Mouse (Mus musculus) MEL-GATA-1-ER (cell line): ENCODE measurements around the gene Col11a2.
"Not testable (repeated sequence)": the region's sequence is repeated elsewhere in the genome, so short reads cannot be mapped to it uniquely, and the experiment has no call there.

Experiments used
- DNase-seq: peaks from one replicate; pipeline ENCODE4 v3.0.0-alpha.2; 2012; ENCODE audit warnings: low read depth; ENCODE audit errors: extremely low read depth

Gene Col11a2

GRCm38 (mm10) chr17:34038878-34039561 lies at the start of gene Col11a2:
TSS of gene Col11a2 (plus strand) at chr17:34039437.
- DNase-seq: no peak

GRCm38 (mm10) chr17:33991788-33992664 lies 47.2 kb upstream of the Col11a2 start:
- DNase-seq: peak; percentile 65

- no peak for DNase-seq
Observed at GRCm38 (mm10) chr17:33994959-33995358, 44.3 kb upstream of the Col11a2 start.

- no peak for DNase-seq
Observed at GRCm38 (mm10) chr17:33995651-33996050, 43.6 kb upstream of the Col11a2 start.

GRCm38 (mm10) chr17:33997025-33997424 lies 42.2 kb upstream of the Col11a2 start:
- not testable (repeated sequence) for DNase-seq

DNA sequence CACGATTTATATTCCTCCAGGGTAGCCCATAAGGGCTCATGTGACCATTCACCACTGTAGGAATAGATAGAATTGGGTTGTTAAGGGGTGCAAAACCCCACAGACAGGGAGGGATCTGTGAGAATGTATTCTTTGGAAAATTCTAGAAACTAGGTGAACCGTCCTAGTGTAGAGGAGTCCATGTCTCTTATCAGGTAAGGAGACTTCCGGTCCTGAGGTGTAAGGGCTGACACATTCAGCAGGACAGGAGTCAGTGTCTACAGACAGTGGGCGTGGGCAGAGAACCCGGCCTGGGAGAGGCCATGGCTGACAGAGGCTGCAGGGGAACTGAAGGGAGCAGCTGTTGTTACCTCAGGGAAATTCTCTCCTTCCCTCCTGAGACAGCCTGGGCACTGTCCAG lies 40.5 kb upstream of the Col11a2 start:
- DNase-seq: not testable (repeated sequence)

- no peak for DNase-seq
Observed at GRCm38 (mm10) chr17:33999341-34000149, 39.7 kb upstream of the Col11a2 start.

- peak; percentile 86 for DNase-seq
Observed at GRCm38 (mm10) chr17:34000150-34000537, 39.1 kb upstream of the Col11a2 start, which contains the start of gene H2-K1. TSS of gene H2-K1 (minus strand) at chr17:34000347.

DNA sequence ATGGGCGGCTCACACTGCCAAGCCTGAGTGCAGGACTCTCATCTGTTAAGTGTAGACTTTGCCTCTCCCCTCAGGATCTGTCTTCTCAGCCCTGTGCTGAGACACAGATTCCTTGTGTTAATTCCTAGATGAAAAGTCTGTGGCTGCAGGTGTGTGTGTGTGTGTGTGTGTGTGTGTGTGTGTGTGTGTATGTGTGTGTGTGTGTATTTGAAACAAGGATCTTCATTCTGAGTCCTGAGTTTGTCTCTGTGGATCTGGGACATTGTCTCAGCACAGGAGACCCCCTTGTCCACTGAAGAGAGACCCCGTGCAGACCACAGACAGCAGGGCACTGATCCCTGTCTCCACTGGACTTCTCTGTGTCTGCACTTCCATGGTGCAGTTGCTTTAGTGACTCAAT lies 38.4 kb upstream of the Col11a2 start:
- not testable (repeated sequence) for DNase-seq

DNA sequence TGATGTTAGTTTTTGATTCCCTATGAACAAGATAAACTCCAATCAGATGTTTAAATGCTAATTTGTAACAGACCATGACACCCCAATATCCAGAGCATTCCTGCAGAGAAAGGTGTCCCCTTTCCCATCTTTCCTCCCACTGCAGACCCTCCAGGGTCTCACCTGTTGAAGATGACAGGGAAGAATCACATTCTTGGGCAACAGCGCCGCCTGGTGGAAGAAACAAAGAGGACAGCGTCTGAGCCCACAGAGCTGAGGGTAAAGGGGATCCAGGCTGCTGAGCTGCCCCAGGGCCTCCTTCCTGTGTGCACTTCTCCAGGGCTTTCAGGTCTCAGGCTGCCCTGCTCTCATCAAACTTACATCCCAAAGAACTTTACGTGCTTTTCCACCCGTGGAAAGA lies 35.8 kb upstream of the Col11a2 start:
- no peak for DNase-seq

DNA sequence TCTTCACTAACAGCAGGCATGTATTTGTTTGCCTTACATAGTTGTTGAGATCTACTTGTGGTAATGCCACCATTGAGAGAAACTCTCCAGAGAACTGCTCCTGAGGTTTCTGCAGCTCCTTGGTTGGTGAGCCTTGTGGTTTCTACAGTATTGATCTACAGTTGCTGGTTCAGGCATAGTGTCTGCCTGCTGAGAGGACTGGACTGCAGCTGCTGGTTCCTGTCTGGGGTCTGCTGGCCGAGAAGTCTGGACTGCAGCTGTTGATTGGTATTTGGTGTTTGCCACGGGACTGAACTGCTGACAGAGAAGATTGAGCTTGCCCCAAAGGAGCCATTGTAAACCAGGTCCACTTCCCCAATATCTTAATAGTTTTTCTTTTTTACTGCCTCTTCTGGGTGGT lies 32.7 kb upstream of the Col11a2 start:
- no peak for DNase-seq

DNA sequence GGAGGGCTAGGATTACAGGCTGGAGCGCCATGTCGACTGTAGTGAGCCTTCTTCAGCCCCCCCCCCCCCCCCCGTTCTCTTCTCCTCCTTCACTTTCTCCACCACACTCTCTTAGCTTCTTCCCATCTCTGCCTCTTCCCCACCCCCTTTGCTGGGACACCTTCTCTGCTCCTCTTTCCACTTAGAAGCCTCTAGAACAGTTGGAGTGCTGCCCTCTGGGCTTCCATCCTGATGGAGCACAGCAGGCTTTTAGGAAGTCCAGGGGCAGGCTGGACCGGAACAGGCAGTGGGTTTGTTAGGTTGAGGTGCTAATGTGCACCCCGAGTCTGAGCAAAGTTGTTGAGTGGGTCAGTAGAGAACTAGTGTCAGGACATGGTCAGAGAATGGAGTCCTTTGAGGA lies 29.1 kb upstream of the Col11a2 start:
- no peak for DNase-seq

DNA sequence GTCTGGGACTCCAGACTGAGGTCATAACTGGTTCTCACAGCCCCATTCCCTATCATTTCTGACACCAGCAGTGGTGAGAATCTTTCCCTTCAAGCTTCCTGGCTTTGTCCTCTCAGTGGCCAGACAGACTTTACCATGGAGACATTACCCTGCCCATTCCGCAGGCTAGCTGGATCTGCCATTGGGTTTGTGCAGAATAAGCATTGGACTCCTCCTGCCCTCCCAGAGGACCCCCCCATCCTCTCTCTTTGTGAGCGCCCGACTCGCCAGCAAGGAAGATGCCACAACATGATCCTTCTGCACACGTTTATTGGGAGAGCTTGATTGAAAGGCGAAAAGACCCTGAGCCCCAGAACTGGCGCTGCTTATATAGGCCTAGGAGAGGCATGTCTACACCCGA lies 25.8 kb upstream of the Col11a2 start:
- no peak for DNase-seq

GRCm38 (mm10) chr17:34021539-34022413 lies 17.5 kb upstream of the Col11a2 start:
- DNase-seq: no peak

DNA sequence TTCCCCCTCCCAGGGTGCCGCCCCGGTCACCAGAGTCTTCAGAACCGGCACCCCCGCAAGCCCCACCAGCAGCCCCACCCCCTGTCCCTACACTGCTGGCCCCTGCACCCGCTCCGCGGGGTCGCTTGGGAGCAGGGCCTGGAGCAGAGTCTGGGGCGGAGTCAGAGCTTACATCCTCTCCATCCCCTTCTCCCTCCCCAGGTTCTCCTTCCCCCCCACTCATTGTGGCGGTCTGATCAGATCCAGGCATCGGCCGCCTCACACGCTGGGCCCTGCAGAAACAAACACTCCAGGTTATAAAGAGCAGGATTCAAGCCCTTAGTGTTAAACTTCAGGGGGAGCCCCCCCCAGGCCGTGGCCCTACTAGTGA lies 16.8 kb upstream of the Col11a2 start:
- DNase-seq: no peak

- DNase-seq: no peak
Observed at GRCm38 (mm10) chr17:34022987-34023386, 16.2 kb upstream of the Col11a2 start.

GRCm38 (mm10) chr17:34023678-34024077 lies 15.6 kb upstream of the Col11a2 start:
- DNase-seq: no peak

- no peak for DNase-seq
Observed at GRCm38 (mm10) chr17:34024317-34024821, 14.9 kb upstream of the Col11a2 start, which contains the start of gene Ring1. TSS of gene Ring1 (minus strand) at chr17:34024680.

DNA sequence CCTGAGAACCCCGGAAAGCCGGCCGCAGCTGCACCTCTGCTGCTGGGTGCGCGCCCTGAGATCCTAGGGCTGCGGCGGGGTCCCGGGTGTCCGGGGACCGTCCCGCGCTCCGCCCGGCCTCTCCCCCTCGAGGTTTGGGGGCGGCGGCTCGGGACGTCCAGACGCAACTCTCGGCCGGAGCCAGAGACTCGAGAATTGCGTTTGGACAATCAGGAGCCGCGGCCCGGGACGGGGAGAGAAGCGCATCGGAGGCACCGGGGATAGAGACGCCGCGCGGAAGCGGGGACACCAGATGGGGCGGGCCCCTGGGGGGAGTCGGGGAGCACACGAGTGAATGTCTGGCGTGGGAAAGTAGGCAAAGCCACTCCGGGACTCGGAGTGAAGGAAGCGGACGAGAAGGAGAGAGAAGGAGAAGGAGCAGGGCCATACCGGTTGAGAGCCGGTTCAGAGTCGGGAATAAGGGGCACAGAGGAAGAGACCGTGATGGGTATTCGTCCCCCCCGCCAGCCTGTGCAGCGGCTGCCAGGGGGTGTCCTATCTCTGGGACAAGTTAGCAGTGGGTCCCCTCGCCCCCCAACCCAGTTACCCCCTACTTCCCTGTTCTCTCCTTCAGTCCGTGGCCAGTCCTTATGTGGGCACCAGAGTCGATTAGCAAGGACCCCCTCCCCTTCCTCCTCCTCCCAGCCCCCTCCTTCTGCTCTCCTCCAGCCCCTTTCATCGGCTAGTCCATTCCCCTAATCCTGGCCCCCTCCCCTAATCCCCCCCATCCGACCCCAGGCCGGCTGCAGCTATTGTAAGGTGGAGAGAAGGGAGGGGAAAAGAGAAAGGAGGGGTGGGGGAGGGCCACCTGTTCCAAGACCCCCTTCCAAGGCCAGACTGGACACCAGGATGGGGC lies 14.1 kb upstream of the Col11a2 start:
- DNase-seq: no peak
